Mouse (Mus musculus) stomach, postnatal 0 days (tissue): ENCODE data around the gene Arrb1.

Experiments
- CTCF ChIP-seq: IDR thresholded peaks from 2 replicates; pipeline ENCODE4 v1.5.1; 2016; ENCODE audit warnings: antibody characterized with exemption, low read depth, mild to moderate bottlenecking, moderate library complexity
- EP300 ChIP-seq: optimal IDR thresholded peaks from 2 replicates; pipeline ENCODE3; 2016; ENCODE audit warnings: antibody characterized with exemption

GRCm38 (mm10) chr7:99555862-99556261 lies 20.6 kb downstream of the Arrb1 start:
- peak; percentile 94 for TF ChIP-seq CTCF
- no peak for TF ChIP-seq EP300
